Mouse (Mus musculus): ENCODE measurements around the gene Hist2h2aa1. TPM values are rescaled to one million over a fixed set of nuclear protein-coding genes. Genes with fewer than 3 reads are reported as not detected.
"Not testable (repeated sequence)": the region's sequence is repeated elsewhere in the genome, so short reads cannot be mapped to it uniquely, and the experiment has no call there.

The Hist2h2aa1 gene
- 7.4 and 13.0 TPM in 2 replicates for polyA plus RNA-seq (2012)

DNA sequence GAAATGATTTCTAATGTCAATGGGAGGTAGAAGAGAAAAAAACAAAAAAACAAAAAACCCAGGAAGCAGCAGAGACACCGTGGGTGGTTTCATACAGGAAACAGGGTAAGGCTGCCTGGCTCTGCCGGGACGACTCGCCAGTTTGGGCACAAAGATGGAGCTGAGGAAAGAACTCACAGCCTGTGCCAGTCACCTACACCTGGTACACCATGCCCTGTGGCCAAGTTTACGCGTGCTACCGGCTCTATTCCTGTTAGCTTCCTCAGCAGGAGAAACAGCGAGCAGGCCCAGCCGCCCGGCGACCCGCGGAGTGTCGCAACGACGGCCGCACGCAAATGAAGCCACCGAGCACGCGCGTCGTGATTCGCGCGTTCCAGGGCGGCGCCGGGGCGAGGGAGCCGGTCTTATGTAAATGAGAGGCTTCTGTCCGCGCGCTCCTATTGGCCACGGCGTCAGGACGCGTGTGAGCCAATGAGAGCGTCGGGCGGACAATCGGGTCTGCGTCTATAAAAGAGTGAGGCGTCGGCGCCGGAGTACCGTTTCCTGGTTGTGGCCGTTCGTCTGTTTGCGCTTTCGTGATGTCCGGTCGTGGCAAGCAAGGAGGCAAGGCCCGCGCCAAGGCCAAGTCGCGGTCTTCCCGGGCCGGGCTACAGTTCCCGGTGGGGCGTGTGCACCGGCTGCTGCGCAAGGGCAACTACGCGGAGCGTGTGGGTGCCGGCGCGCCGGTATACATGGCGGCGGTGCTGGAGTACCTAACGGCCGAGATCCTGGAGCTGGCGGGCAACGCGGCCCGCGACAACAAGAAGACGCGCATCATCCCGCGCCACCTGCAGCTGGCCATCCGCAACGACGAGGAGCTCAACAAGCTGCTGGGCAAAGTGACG lies at the start of gene Hist2h2aa1:
Gene Hist2h2aa1 (plus strand): TSS at position 495 of the 884 bp plus-strand sequence.
- Histone ChIP-seq H3K4me3 (replicated peaks) (peak within 1 kb of the TSS; percentile 74), H3K36me3 (ENCODE audit: control insufficient read depth) (peaks cover 22% of the 10 kb centered on the region), H3K4me1 (ENCODE audit: control insufficient read depth) (peaks cover 66% of the 10 kb centered on the region)
- not testable (repeated sequence) for H3K9me3 ChIP-seq (ENCODE audit: control insufficient read depth, low read length); H3K27me3 ChIP-seq (ENCODE audit: control insufficient read depth)

DNA sequence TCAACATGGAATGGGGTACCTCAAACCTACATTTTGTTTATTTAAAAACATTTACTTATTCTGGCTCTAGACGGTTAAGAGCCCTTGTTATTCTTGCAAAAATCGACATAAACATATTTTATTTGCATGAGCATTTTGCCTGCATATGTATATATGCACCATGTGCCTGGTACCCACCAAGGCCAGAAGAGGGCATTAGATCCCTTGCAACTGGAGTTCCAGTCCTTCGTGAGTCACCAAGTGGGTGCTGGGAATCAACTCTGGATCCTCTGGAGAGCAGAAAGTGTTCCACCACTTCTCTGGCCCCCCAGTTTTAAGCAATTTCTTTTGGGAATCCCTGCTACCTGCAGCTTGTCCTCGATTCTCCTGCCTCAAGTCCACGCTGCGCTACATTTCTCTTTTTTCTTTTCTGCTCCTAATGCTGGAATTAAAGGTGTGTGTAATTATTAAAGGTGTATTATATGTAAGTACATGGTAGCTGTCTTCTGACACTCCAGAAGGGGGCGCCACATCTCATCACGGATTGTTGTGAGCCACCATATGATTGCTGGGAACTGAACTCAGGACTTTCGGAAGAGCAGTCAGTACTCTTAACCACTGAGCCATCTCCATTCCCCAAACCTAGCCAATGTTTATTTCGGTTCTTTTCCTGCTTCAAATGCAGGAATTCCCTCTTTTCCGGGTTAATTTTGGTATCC lies 49.5 kb upstream of the Hist2h2aa1 start:
- peaks cover 34% of the 10 kb centered on the region for H3K4me1 ChIP-seq (ENCODE audit: control insufficient read depth)

DNA sequence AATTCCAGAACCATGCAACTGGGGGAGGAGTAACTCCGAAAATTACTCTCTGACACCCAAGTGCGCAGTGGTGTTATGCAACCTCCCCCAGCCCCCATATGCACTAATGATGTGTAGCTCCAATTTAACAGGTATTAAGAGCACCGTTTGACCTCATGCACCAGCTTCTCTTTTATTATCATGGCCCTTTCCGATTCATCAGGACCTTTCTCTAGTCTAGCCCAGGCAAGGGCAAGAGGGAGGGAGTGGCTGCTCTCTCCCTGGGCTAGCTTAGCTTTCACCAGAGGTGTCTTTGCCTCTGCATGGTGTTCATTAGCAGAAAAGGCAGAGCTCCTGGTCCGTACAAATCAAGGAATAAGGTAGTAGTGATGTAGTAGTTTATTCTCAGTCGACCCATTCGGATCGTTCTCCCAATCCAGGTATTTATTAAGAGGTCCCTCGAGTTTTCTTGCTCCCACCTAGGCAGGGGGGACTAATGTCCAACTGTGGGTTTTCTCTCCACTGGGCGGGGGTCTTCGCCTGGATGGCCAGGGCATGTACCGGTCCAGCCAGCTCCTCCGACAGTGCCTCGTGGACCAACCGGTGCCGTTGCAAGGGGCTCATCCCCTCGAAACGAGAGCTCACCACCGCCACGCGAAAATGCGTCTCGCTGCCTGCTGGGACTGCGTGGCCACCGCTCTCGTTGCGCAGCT lies 48.7 kb upstream of the Hist2h2aa1 start:
- TF ChIP-seq GATA1 (IDR thresholded peaks at IDR 0.05; ENCODE audit: low read length) (no peak), TAL1 (IDR thresholded peaks at IDR 0.05; ENCODE audit: low read length) (no peak)
- Histone ChIP-seq H3K9me3 (ENCODE audit: control insufficient read depth, low read length) (peaks cover 5% of the 10 kb centered on the region), H3K27me3 (ENCODE audit: control insufficient read depth) (peaks cover 23% of the 10 kb centered on the region), H3K4me1 (ENCODE audit: control insufficient read depth) (peaks cover 34% of the 10 kb centered on the region), H3K4me3 (replicated peaks) (peak overlapping the region; percentile 85), H3K36me3 (ENCODE audit: control insufficient read depth) (no peaks in the 10 kb centered on the region; the same call in 1 of the 2 replicates)

More for the DNA sequence above, 49.5 kb upstream of the Hist2h2aa1 start:
- H3K9me3 ChIP-seq (ENCODE audit: control insufficient read depth, low read length) = peaks cover 5% of the 10 kb centered on the region
- H3K27me3 ChIP-seq (ENCODE audit: control insufficient read depth) = peaks cover 23% of the 10 kb centered on the region
- H3K36me3 ChIP-seq (ENCODE audit: control insufficient read depth) = no peaks in the 10 kb centered on the region; the same call in 1 of the 2 replicates
- H3K4me3 ChIP-seq (replicated peaks) = no peak overlapping the region
- TF ChIP-seq TAL1 (IDR thresholded peaks at IDR 0.05; ENCODE audit: low read length) (no peak), GATA1 (IDR thresholded peaks at IDR 0.05; ENCODE audit: low read length) (no peak)

DNA sequence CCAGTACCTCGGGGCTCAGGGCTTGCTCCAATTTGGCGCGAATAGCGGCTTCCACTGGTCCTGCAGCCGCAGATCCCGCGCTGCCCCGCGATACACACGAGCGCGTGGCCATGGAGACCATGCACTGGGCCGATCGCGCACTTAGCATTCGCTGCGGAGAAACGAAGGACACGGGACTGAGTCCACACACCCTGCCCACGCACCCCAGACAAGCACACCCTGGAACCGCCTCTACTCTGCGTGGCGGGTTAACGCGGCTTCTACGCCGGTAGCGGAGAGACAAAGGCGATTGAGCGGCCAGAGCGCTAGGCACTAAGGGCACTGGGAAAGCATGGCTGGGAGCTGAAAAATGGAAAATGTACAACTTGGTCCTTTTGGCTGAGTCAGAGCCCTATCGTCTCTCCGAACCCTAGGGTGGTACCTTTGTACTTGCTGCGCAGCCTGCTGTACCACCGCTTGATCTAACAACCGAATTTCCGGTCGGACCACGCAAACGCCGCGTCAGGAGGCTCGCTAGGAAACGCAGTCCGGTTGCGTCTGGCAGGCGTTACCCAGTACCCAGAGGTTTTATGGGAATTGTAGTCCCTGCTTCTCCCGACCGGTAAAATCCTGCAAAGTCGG lies 48.1 kb upstream of the Hist2h2aa1 start:
- H3K4me1 ChIP-seq (ENCODE audit: control insufficient read depth) = peaks cover 34% of the 10 kb centered on the region
- no peaks in the 10 kb centered on the region; the same call in 1 of the 2 replicates for H3K36me3 ChIP-seq (ENCODE audit: control insufficient read depth)
- peak overlapping the region; percentile 85 for H3K4me3 ChIP-seq (replicated peaks)
- H3K9me3 ChIP-seq (ENCODE audit: control insufficient read depth, low read length) = peaks cover 5% of the 10 kb centered on the region
- TF ChIP-seq TAL1 (IDR thresholded peaks at IDR 0.05; ENCODE audit: low read length) (no peak), GATA1 (IDR thresholded peaks at IDR 0.05; ENCODE audit: low read length) (no peak)
- peaks cover 19% of the 10 kb centered on the region for H3K27me3 ChIP-seq (ENCODE audit: control insufficient read depth)

DNA sequence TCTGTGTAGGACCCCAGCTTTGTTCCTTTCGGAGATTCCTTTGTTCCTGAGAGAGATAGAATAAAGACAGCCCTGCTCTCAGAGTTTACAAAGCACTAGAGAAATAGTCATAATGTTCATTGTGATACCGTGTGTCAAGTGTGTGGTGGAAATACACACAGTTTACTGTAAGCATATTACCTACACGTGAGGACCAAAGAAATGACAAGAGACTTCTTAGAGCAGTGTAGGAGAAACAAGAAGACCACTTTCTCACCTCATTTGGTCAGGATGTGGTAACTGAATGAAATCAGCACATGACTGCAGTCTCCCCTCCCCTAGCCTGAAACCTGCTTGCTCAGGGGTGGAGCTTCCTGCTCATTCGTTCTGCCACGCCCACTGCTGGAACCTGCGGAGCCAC lies 47.1 kb upstream of the Hist2h2aa1 start:
- H3K36me3 ChIP-seq (ENCODE audit: control insufficient read depth) = no peaks in the 10 kb centered on the region; the same call in 1 of the 2 replicates
- peaks cover 9% of the 10 kb centered on the region for H3K27me3 ChIP-seq (ENCODE audit: control insufficient read depth)
- H3K4me3 ChIP-seq (replicated peaks) = peak overlapping the region; percentile 85
- peaks cover 5% of the 10 kb centered on the region for H3K9me3 ChIP-seq (ENCODE audit: control insufficient read depth, low read length)
- TF ChIP-seq GATA1 (IDR thresholded peaks at IDR 0.05; ENCODE audit: low read length) = no peak
- no peak for TF ChIP-seq TAL1 (IDR thresholded peaks at IDR 0.05; ENCODE audit: low read length)
- H3K4me1 ChIP-seq (ENCODE audit: control insufficient read depth) = peaks cover 34% of the 10 kb centered on the region

DNA sequence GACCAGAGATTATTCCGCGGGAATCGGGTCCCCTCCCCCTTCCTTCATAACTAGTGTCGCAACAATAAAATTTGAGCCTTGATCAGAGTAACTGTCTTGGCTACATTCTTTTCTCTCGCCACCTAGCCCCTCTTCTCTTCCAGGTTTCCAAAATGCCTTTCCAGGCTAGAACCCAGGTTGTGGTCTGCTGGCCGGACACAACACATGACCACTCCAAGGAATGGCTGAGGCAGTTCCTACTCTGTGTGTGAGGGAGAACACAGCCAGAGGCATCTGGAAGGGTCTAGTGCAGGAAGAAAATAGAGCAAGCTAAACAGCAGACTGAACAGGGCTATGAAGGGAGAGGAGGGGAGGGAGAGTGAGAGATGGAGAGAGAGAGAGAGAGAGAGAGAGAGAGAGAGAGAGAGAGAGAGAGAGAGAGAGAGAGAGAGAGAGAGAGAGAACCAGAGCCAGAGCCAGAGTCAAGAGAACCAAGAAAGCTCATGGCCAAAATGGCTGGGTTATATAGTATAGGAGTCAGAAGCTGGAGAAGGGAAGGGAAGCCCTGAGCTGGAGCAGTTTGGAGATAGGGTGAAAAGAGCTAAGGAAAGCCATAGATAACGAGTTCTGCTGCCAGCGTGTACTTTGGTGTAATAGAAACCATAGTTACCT lies 46.6 kb upstream of the Hist2h2aa1 start:
- not testable (repeated sequence) for H3K36me3 ChIP-seq (ENCODE audit: control insufficient read depth)
- peaks cover 34% of the 10 kb centered on the region for H3K4me1 ChIP-seq (ENCODE audit: control insufficient read depth)

DNA sequence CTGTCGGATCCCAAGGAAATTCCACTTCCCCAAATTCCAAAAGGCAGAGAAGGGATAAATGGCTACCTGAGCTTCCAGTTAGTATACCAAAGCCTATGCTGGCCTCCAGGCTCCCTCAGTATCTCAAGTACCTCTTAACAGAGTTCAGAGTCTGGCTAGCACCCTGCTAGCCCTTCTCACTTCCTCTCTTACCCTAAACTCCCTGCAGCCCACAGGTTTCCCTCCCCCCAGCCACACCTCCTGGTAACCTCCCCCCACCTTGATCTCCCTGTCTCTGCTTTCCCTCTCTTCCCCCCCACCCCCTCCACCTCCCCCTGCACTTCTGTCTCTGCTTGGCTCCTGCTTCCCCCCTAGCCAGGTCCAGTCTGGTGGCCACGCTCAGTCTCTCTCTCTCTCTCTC lies 45.6 kb upstream of the Hist2h2aa1 start:
- H3K4me1 ChIP-seq (ENCODE audit: control insufficient read depth) = peaks cover 34% of the 10 kb centered on the region
- no peaks in the 10 kb centered on the region; the same call in 1 of the 2 replicates for H3K36me3 ChIP-seq (ENCODE audit: control insufficient read depth)
- TF ChIP-seq TAL1 (IDR thresholded peaks at IDR 0.05; ENCODE audit: low read length) (no peak), GATA1 (IDR thresholded peaks at IDR 0.05; ENCODE audit: low read length) (no peak)
- H3K27me3 ChIP-seq (ENCODE audit: control insufficient read depth) = no peaks in the 10 kb centered on the region
- H3K4me3 ChIP-seq (replicated peaks) = no peak overlapping the region
- H3K9me3 ChIP-seq (ENCODE audit: control insufficient read depth, low read length) = peaks cover 5% of the 10 kb centered on the region

More for the DNA sequence above, 46.6 kb upstream of the Hist2h2aa1 start:
- H3K4me3 ChIP-seq (replicated peaks); H3K27me3 ChIP-seq (ENCODE audit: control insufficient read depth); H3K9me3 ChIP-seq (ENCODE audit: control insufficient read depth, low read length): not testable (repeated sequence)

DNA sequence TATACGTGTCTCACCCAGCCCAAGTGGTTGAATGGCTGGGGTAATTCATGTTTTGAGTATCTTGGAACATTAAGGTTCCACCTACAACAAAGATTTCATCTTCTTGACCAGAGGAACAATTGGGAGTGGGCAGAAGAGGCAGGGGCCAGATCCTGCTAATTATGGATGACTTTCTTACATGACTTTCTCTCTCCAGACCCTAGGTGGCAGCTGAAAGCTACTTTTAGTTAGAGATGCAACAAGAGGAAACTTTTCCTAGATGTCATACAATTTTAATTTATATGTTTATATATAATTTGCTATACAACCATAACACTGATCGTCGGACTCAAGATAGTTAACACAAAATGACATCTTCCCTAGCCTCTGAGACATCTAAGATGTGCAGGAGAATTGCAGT lies 37.5 kb upstream of the Hist2h2aa1 start:
- Histone ChIP-seq H3K4me3 (replicated peaks) (no peak overlapping the region), H3K9me3 (ENCODE audit: control insufficient read depth, low read length) (no peaks in the 10 kb centered on the region), H3K36me3 (ENCODE audit: control insufficient read depth) (no peaks in the 10 kb centered on the region), H3K4me1 (ENCODE audit: control insufficient read depth) (no peaks in the 10 kb centered on the region; the same call in 1 of the 2 replicates), H3K27me3 (ENCODE audit: control insufficient read depth) (peaks cover 19% of the 10 kb centered on the region)
- no peak for TF ChIP-seq TAL1 (IDR thresholded peaks at IDR 0.05; ENCODE audit: low read length)
- no peak for TF ChIP-seq GATA1 (IDR thresholded peaks at IDR 0.05; ENCODE audit: low read length)
